Mouse (Mus musculus) MEL (cell line): Measurements from ENCODE around the gene Aff3. TPM values are rescaled to one million over a fixed set of nuclear protein-coding genes. Genes with fewer than 3 reads are reported as not detected.
A peak's percentile ranks its signal among the peaks of the same experiment; 100 is the strongest.

ENCODE experiments used
- DNase-seq: peaks from one replicate; pipeline ENCODE4 v3.0.0; 2011; ENCODE audit warnings: low read depth, low spot score
- H3K27ac ChIP-seq: 2 replicates; pipeline ENCODE4 v1.5.1; 2012; ENCODE audit warnings: low read depth, mild to moderate bottlenecking, control low read depth, low read length, moderate library complexity; ENCODE audit not compliant: control insufficient read depth
- H3K27me3 ChIP-seq, 2 experiments: fragments of 150-350 bp in 1 of 2; sonication (generic) in 1 of 2; 2 replicates each; pipeline ENCODE4 v1.6.1; 2012; ENCODE audit warnings: low read length in 2 of 2, mild to moderate bottlenecking in 2 of 2, improper control_type of control experiment in 1 of 2, moderate library complexity in 1 of 2; ENCODE audit not compliant: insufficient read depth in 2 of 2, control insufficient read depth in 1 of 2
- H3K36me3 ChIP-seq, 2 experiments: 2 replicates each; pipeline ENCODE4 v1.6.1; 2012 to 2014; ENCODE audit warnings: low read length in 2 of 2, improper control_type of control experiment in 1 of 2, inconsistent platforms in 1 of 2, mild to moderate bottlenecking in 1 of 2; ENCODE audit not compliant: insufficient read depth in 2 of 2, control insufficient read depth in 1 of 2
- H3K4me1 ChIP-seq, 2 experiments: fragments of 150-350 bp in 1 of 2; sonication (generic) in 1 of 2; 2 replicates each; pipeline ENCODE4 v1.6.1; 2012; ENCODE audit warnings: low read length in 2 of 2, improper control_type of control experiment in 1 of 2, mild to moderate bottlenecking in 1 of 2; ENCODE audit not compliant: insufficient read depth in 2 of 2, control insufficient read depth in 1 of 2
- H3K4me3 ChIP-seq, 2 experiments: fragments of 150-350 bp in 1 of 2; sonication (generic) in 1 of 2; 2 replicates each; pipeline ENCODE4 v1.5.1; 2012; ENCODE audit warnings: low read depth in 2 of 2, low read length in 2 of 2, mild to moderate bottlenecking in 2 of 2, moderate library complexity in 2 of 2, control low read depth in 1 of 2, improper control_type of control experiment in 1 of 2; ENCODE audit not compliant: control insufficient read depth in 1 of 2, insufficient read depth in 1 of 2
- H3K79me2 ChIP-seq: 2 replicates; pipeline ENCODE4 v1.6.1; 2012; ENCODE audit warnings: mild to moderate bottlenecking, low read length, moderate library complexity; ENCODE audit not compliant: control insufficient read depth, poor library complexity, insufficient read depth
- H3K9ac ChIP-seq: 2 replicates; pipeline ENCODE4 v1.6.1; 2012; ENCODE audit warnings: low read depth, mild to moderate bottlenecking, control low read depth, low read length, moderate library complexity; ENCODE audit not compliant: control insufficient read depth, poor library complexity, severe bottlenecking
- H3K9me3 ChIP-seq: fragments of 150-350 bp; sonication (generic); replicated peaks from 2 replicates; pipeline ENCODE4 v1.6.1; 2012; ENCODE audit warnings: mild to moderate bottlenecking, low read length, improper control_type of control experiment, moderate library complexity; ENCODE audit not compliant: insufficient read depth
- BHLHE40 ChIP-seq: IDR thresholded peaks from 2 replicates; pipeline ENCODE4 v1.6.1; 2012; ENCODE audit warnings: low read depth, mild to moderate bottlenecking, inconsistent platforms, low read length, improper control_type of control experiment, borderline replicate concordance
- CHD1 ChIP-seq: IDR thresholded peaks from 2 replicates; pipeline ENCODE4 v1.6.1; 2012; ENCODE audit warnings: low read depth, mild to moderate bottlenecking, inconsistent platforms, low read length, improper control_type of control experiment
- CHD2 ChIP-seq: IDR thresholded peaks from 2 replicates; pipeline ENCODE4 v1.6.1; 2011; ENCODE audit warnings: low read length, improper control_type of control experiment
- ELF1 ChIP-seq: IDR thresholded peaks from 2 replicates; pipeline ENCODE4 v1.6.1; 2014; ENCODE audit warnings: low read depth, mild to moderate bottlenecking, inconsistent platforms, low read length, improper control_type of control experiment, moderate library complexity
- EP300 ChIP-seq, 2 experiments: IDR thresholded peaks; 2 replicates each; pipeline ENCODE4 v1.6.1; 2011; ENCODE audit warnings: improper control_type of control experiment in 2 of 2, low read length in 2 of 2, low read depth in 1 of 2, mild to moderate bottlenecking in 1 of 2
- ETS1 ChIP-seq: IDR thresholded peaks from 2 replicates; pipeline ENCODE4 v1.6.1; 2012; ENCODE audit warnings: low read depth, mild to moderate bottlenecking, inconsistent platforms, low read length, improper control_type of control experiment, moderate library complexity
- GATA1 ChIP-seq: IDR thresholded peaks from 2 replicates; pipeline ENCODE4 v1.6.1; 2011; ENCODE audit warnings: low read depth, low read length, improper control_type of control experiment
- MEF2A ChIP-seq: IDR thresholded peaks from 2 replicates; pipeline ENCODE4 v1.6.1; 2014; ENCODE audit warnings: low read depth, mild to moderate bottlenecking, inconsistent platforms, low read length, improper control_type of control experiment; ENCODE audit not compliant: poor library complexity, insufficient replicate concordance, severe bottlenecking; ENCODE audit errors: extremely low read depth
- POLR2A ChIP-seq, 2 experiments: IDR thresholded peaks; 2 replicates each; pipeline ENCODE4 v1.6.1; 2011 to 2012; ENCODE audit warnings: low read length in 2 of 2, mild to moderate bottlenecking in 2 of 2, control low read depth in 1 of 2, improper control_type of control experiment in 1 of 2, low read depth in 1 of 2, moderate library complexity in 1 of 2; ENCODE audit not compliant: control insufficient read depth in 1 of 2, insufficient read depth in 1 of 2, poor library complexity in 1 of 2
- RAD21 ChIP-seq: IDR thresholded peaks from 2 replicates; pipeline ENCODE4 v1.6.1; 2011; ENCODE audit warnings: mild to moderate bottlenecking, low read depth, low read length, improper control_type of control experiment
- RCOR1 ChIP-seq: IDR thresholded peaks from 2 replicates; pipeline ENCODE4 v1.6.1; 2012; ENCODE audit warnings: low read depth, mild to moderate bottlenecking, inconsistent platforms, low read length, improper control_type of control experiment
- SIN3A ChIP-seq: IDR thresholded peaks from 2 replicates; pipeline ENCODE4 v1.6.1; 2012; ENCODE audit warnings: low read length, improper control_type of control experiment, inconsistent platforms
- TAL1 ChIP-seq: IDR thresholded peaks from 2 replicates; pipeline ENCODE4 v1.6.1; 2012; ENCODE audit warnings: mild to moderate bottlenecking, inconsistent platforms, low read length, moderate library complexity, mixed read lengths
- TCF12 ChIP-seq: IDR thresholded peaks from 2 replicates; pipeline ENCODE4 v1.6.1; 2014; ENCODE audit warnings: low read depth, mild to moderate bottlenecking, inconsistent platforms, low read length, improper control_type of control experiment, moderate library complexity
- polyA plus RNA-seq, 2 experiments: library from polyadenylated mRNA; stranded (reverse) in 1 of 2; unstranded in 1 of 2; fragments of >175 nt in 1 of 2; fragments of >200 nt in 1 of 2; gene quantifications; 2 replicates each; pipeline versions ENCODE4 v1.2.1 to v1.2.4; 2012; ENCODE audit warnings: low replicate concordance in 2 of 2, low read depth in 1 of 2; ENCODE audit not compliant: insufficient read length in 2 of 2, insufficient read depth in 1 of 2, missing spikeins in 1 of 2
- total RNA-seq: library from RNA; depleted of rRNA; stranded (reverse); fragments of 300-350 nt; gene quantifications from 2 replicates; pipeline ENCODE4 v1.2.3, GENCODE M21; 2012

The Aff3 gene
- total and polyA plus RNA-seq, 3 experiments, result 18.5 to 41.1 (median 25.4) TPM

DNA sequence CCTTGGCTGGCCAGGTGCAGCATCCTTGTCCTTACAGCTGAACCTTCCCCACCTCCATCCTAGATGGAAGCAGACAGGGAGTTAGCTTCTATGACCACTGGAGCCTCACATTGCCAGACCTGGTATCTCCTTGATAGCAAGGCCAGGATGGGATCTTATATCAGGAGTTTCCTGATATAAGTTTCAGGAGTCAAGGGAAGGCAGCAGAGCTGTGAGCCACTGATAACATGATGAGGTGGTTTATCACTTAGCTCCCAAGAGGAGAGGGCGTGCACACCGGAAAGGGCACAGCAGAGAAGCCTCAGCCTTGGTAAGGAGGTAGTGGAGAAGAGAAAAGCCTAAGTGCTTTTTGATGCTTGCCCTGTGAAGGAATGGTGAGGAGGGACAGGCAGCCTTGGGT lies 217.2 kb downstream of the Aff3 start:
- no peaks in the 10 kb centered on the region for H3K79me2 ChIP-seq
- DNase-seq, result peak; percentile 85
- H3K27me3 ChIP-seq, result no peaks in the 10 kb centered on the region
- H3K9ac ChIP-seq, result peak overlapping the region; percentile 44; the same call in 1 of the 2 replicates
- H3K36me3 ChIP-seq, result peaks cover 0 to 55% of the 10 kb centered on the region in 2 experiments; a peak in 3 of 4 replicates
- TF ChIP-seq ETS1 (peak; percentile 77), TCF12 (peak; percentile 99), EP300 (IDR thresholded peaks at IDR 0.05; ENCODE audit: low read depth in 1 of 2, low read length in 2 of 2) (peak; percentile 97), TAL1 (peak; percentile 97), GATA1 (peak; percentile 98), SIN3A (0 out of 2 replicates have a peak, but pooled peaks have one; percentile 62), POLR2A (IDR thresholded peaks at IDR 0.05; ENCODE audit: control insufficient read depth in 1 of 2, insufficient read depth in 1 of 2, low read depth in 1 of 2, low read length in 2 of 2, poor library complexity in 1 of 2) (0 out of 4 replicates have a peak, but pooled peaks have one; percentile 17 to 21), ELF1 (0 out of 2 replicates have a peak, but pooled peaks have one; percentile 7), BHLHE40 (peak; percentile 61), MEF2A (no peak), CHD1 (no peak), RCOR1 (peak; percentile 94), RAD21 (no peak)
- peaks cover 23 to 43% of the 10 kb centered on the region in 2 experiments for H3K4me1 ChIP-seq
- H3K4me3 ChIP-seq, result no peak overlapping the region
- H3K27ac ChIP-seq, result peak overlapping the region; percentile 79
- no peaks in the 10 kb centered on the region for H3K9me3 ChIP-seq

DNA sequence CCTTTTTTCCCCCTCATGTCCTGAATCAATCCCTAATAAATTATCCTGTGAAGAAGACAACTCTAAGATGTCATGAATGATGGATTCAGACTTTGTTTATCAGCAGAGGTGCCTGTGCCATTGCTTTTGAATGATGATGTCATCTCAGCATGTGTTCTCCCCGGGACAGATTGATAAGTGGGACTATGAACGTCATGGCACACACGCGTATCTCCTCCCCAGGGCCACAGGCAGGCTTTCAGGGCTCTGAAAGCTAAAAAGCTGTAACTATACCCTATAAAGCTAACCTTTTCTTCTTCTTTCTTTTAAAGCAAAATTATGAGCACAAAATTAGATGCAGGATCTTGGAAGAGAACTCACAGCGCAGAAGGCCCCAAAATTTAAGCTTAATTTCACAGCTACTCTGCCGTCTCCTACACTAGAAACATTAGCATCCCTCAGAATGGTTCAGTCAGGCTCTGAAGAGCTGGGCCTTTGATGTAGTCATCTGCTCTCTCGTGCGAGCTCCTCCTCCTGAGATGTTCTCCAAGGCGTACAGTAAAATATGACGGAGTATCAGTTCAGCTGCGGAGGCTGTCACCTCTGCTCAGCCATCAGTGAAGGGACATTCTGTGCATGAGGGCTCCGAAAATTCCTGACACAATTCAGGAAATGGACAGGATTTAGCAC lies 218.5 kb downstream of the Aff3 start:
- Histone ChIP-seq H3K4me3 (no peak overlapping the region), H3K27ac (peak overlapping the region; percentile 69; the same call in 1 of the 2 replicates), H3K79me2 (no peaks in the 10 kb centered on the region), H3K9ac (no peak overlapping the region; the same call in 1 of the 2 replicates), H3K9me3 (no peaks in the 10 kb centered on the region), H3K36me3 (peaks cover 0 to 66% of the 10 kb centered on the region in 2 experiments; a peak in 3 of 4 replicates), H3K27me3 (no peaks in the 10 kb centered on the region), H3K4me1 (peaks cover 27 to 55% of the 10 kb centered on the region in 2 experiments)
- TF ChIP-seq CHD2 (no peak), ETS1 (peak; percentile 77), TCF12 (0 out of 2 replicates have a peak, but pooled peaks have one; percentile 33), EP300 (IDR thresholded peaks at IDR 0.05; ENCODE audit: low read depth in 1 of 2, low read length in 2 of 2) (peak in 1 of 2 experiments; percentile 25; a peak in 1 of 4 replicates), GATA1 (no peak), TAL1 (0 out of 2 replicates have a peak, but pooled peaks have one; percentile 7)
- no peak for DNase-seq
